Mouse (Mus musculus) forebrain, embryonic 14.5 days (tissue): ENCODE results near the gene Gm281. TPM values are rescaled to one million over a fixed set of nuclear protein-coding genes. Genes with fewer than 3 reads are reported as not detected.

Experiments used
- ATAC-seq: fragments of 200-750 bp; cut with Nextera tagmentation; 2 replicates; pipeline ENCODE4 v1.8.0; 2017; ENCODE audit warnings: mild to moderate bottlenecking, moderate library complexity
- DNase-seq: peaks from one replicate; pipeline ENCODE4 v3.0.0-alpha.2; 2015; ENCODE audit warnings: low spot score
- H3K27ac ChIP-seq: fragments of 300-500 bp; sonication (generic); 2 replicates; pipeline ENCODE4 v1.5.1; 2014; ENCODE audit warnings: low read depth, mild to moderate bottlenecking, control low read depth, low read length, moderate library complexity
- H3K27me3 ChIP-seq: fragments of 300-500 bp; sonication (generic); replicated peaks from 2 replicates; pipeline ENCODE4 v1.6.1; 2014; ENCODE audit warnings: low read length, control low read depth, mixed read lengths; ENCODE audit not compliant: control insufficient read depth, insufficient read depth
- H3K36me3 ChIP-seq: fragments of 300-500 bp; sonication (generic); 2 replicates; pipeline ENCODE4 v1.6.1; 2014; ENCODE audit warnings: low read length, control low read depth; ENCODE audit not compliant: control insufficient read depth, insufficient read depth
- H3K4me1 ChIP-seq: fragments of 300-500 bp; sonication (generic); 2 replicates; pipeline ENCODE4 v1.6.1; 2014; ENCODE audit warnings: antibody characterized with exemption, low read length, control low read depth; ENCODE audit not compliant: control insufficient read depth, insufficient read depth
- H3K4me2 ChIP-seq: fragments of 300-500 bp; sonication (generic); 2 replicates; pipeline ENCODE4 v1.6.1; 2014; ENCODE audit warnings: mild to moderate bottlenecking, control low read depth, low read length
- H3K4me3 ChIP-seq: fragments of 300-500 bp; sonication (generic); 2 replicates; pipeline ENCODE4 v1.5.1; 2014; ENCODE audit warnings: low read depth, low read length, control low read depth
- H3K9ac ChIP-seq: fragments of 300-500 bp; sonication (generic); 2 replicates; pipeline ENCODE4 v1.6.1; 2014; ENCODE audit warnings: mild to moderate bottlenecking, low read length, control low read depth, moderate library complexity
- H3K9me3 ChIP-seq: fragments of 300-500 bp; sonication (generic); replicated peaks from 2 replicates; pipeline ENCODE4 v1.6.1; 2016; ENCODE audit warnings: low read length, control low read depth, mixed read lengths; ENCODE audit not compliant: control insufficient read depth
- WGBS: fragments of 180-500 bp; shearing (Covaris S2); extraction: QIAGEN DNeasy Blood & Tissue Kit; methylation state at CpG from one replicate; pipeline ENCODE4 v1.1.7; 2014; 5-methylcytosine and 5-hydroxymethylcytosine counted together
- polyA plus RNA-seq: library from polyadenylated mRNA; unstranded; fragments of >200 nt; fragmentation: Nextera tagmentation; extraction: Ambion mirVana; gene quantifications from 2 replicates; pipeline ENCODE4 v1.2.1, GENCODE M21; 2014

Gm281 gene
- polyA plus RNA-seq, 1 experiment from 2014 or later, result not detected

DNA sequence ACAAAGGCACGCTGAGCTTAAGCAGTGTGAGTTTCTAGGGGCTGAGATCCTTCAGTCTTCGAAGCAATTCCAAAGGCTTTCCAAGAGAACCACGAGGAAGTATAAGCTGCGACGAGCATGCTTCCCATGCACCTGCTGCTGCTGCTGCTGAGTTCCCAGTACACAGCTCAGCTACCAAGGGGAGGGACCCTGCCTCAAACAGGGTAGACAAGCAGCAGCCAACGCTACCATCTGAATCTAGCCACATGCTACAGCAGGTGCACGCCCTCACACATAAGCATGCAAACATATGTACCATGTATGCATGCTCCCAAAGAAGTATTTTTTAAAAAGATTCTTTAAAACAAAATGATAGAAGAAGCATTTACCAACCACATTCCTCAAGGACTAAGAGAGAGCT is 34.1 kb upstream of the Gm281 start:
- ATAC-seq, result no peak
- peaks cover 55% of the 10 kb centered on the region for H3K36me3 ChIP-seq
- no peaks in the 10 kb centered on the region for H3K4me1 ChIP-seq
- H3K9ac ChIP-seq, result no peak overlapping the region
- no peak overlapping the region for H3K27ac ChIP-seq
- no peak for DNase-seq
- H3K9me3 ChIP-seq, result no peaks in the 10 kb centered on the region
- H3K4me3 ChIP-seq, result no peak overlapping the region
- 87% methylated on average over 7 of the region's 7 CpGs for WGBS
- no peaks in the 10 kb centered on the region for H3K27me3 ChIP-seq
- H3K4me2 ChIP-seq, result no peak overlapping the region

DNA sequence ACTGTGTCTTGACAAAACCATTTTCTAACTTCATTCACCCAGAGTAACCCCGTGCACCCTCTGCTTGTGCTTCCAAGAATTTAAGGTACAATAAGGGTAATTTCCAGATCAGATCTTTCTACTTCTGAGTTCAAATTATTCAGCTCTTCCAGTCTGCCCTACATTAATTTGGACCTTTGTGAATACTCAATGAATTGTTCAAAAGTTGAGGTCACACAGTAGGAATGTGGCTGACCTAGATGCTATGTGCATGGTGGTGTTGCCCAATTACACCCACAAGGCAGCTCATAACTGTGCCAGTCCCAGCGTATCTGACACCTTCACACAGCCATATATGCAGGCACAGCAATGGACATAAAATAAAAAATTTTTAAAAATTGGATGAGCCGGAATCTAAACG is 30.4 kb upstream of the Gm281 start:
- H3K4me1 ChIP-seq, result no peaks in the 10 kb centered on the region
- no peak overlapping the region for H3K4me3 ChIP-seq
- H3K36me3 ChIP-seq, result peaks cover 34% of the 10 kb centered on the region
- ATAC-seq, result no peak
- H3K27me3 ChIP-seq, result no peaks in the 10 kb centered on the region
- no peak overlapping the region for H3K4me2 ChIP-seq
- 90% methylated on average over 4 of the region's 4 CpGs for WGBS
- no peak for DNase-seq
- no peak overlapping the region for H3K27ac ChIP-seq
- H3K9me3 ChIP-seq, result no peaks in the 10 kb centered on the region
- H3K9ac ChIP-seq, result no peak overlapping the region

DNA sequence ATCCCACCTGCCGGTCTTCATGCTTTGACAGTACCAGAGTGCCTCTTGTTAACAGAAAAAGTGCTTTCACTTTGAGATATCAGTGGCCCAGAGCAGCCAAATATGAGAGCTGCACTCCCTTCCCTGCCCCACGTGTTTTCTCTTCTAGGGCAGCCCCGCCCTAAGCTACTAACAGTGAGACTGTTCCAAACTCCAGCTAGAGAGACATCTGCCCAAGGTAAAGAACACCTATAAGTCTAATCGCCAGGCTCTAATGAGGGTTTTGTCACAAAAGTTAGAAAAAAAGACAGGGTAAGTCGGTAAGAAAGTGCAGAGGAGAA is 19.7 kb upstream of the Gm281 start:
- H3K9ac ChIP-seq, result no peak overlapping the region
- no peak overlapping the region for H3K27ac ChIP-seq
- H3K4me3 ChIP-seq, result no peak overlapping the region
- WGBS, result 54% methylated on average over 5 of the region's 5 CpGs
- peaks cover 3% of the 10 kb centered on the region; the same call in 1 of the 2 replicates for H3K4me1 ChIP-seq
- H3K27me3 ChIP-seq, result no peaks in the 10 kb centered on the region
- no peaks in the 10 kb centered on the region for H3K9me3 ChIP-seq
- peak overlapping the region; percentile 50 for H3K4me2 ChIP-seq
- ATAC-seq (no peak), DNase-seq (no peak)
- H3K36me3 ChIP-seq, result no peaks in the 10 kb centered on the region

DNA sequence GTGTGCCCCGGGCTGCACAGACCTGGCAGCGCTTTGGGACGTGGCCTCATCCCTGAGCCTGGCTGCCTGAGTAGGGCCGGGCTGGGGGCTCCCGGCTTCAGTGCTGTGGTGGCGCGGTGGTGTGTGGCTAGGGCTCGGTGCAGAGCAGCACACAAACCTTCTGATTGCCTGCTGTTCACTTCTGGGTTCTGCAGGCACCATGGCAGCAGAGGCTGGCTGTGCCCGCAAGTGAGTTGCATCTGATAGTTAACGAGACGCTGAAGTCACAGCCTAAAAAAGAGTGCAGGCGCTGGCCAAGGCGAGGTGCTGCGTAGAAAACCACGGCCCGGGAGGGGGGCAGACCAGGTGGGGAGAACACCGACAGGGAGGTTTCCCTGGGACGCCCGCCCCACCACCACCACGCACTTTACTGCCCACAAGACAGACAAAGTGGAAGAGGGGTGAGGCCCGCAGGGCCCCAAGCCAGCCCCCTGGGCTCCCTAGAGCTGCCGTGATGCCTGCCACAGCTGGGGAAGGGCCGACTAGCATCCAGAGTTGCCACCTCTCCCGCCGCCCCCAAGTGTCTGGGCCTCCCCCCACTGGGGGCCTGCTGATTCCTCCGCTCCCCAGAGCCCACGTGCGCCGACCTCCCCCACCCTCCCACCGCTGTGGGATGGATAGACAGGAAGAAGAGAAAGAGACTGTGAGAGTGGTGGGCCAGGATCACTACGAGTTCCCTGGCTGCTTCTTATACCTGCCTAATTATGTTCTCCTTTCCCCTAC is 19.2 kb upstream of the Gm281 start:
- no peaks in the 10 kb centered on the region for H3K9me3 ChIP-seq
- H3K27me3 ChIP-seq, result no peaks in the 10 kb centered on the region
- peak overlapping the region; percentile 50 for H3K4me2 ChIP-seq
- DNase-seq, result peak; percentile 30
- ATAC-seq, result peak; percentile 68
- WGBS, result 30% methylated on average over 26 of the region's 31 CpGs
- H3K4me1 ChIP-seq, result peaks cover 3% of the 10 kb centered on the region; the same call in 1 of the 2 replicates
- H3K4me3 ChIP-seq, result peak overlapping the region; percentile 22
- H3K27ac ChIP-seq, result no peak overlapping the region
- H3K9ac ChIP-seq, result peak overlapping the region; percentile 37; the same call in 1 of the 2 replicates
- no peaks in the 10 kb centered on the region for H3K36me3 ChIP-seq

DNA sequence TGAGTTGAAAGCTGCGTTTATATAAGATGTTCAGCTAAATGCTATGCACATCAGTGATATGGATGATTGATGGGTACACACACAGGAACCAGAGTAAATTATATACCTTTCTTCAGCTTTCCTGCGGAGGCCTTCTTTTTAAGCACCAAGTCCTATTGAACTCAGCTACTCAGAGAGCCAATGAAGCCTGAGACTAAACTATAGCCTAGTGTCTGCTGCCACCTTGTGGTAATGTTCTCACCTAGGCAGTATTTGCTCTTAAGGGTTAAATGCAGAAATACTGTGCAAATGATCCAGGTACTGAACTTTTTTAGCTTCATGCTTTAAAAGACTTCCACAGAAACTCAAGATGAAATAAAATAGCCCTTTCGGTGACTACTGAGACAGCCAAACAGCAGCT is 3.4 kb upstream of the Gm281 start:
- 31% methylated on average over 3 of the region's 3 CpGs for WGBS
- no peak overlapping the region for H3K27ac ChIP-seq
- peak; percentile 87 for ATAC-seq
- H3K4me2 ChIP-seq, result no peak overlapping the region
- no peaks in the 10 kb centered on the region for H3K36me3 ChIP-seq
- no peak overlapping the region for H3K4me3 ChIP-seq
- DNase-seq, result peak; percentile 94
- H3K27me3 ChIP-seq, result no peaks in the 10 kb centered on the region
- no peak overlapping the region for H3K9ac ChIP-seq
- H3K9me3 ChIP-seq, result no peaks in the 10 kb centered on the region
- no peaks in the 10 kb centered on the region for H3K4me1 ChIP-seq

DNA sequence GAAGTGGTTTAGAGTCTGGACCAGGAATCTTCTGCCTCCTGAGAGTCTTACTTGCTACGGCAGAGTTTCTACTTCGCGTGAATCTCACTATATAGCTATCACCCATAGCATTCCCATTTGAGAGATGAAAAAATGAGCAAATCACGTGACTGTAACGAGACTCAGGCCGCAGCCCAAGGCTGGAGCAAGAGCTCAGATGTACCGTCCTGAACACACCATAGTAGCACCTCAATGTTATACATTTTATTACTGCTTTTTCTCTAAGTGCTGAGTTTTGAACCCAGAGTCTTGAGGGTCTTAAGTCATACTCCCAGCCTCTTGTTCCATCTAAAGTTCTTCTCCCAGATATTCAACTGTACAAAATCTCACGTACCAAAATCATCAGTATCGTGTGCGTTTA is 2.9 kb upstream of the Gm281 start:
- 87% methylated on average over 10 of the region's 10 CpGs for WGBS
- 0 out of 2 replicates have a peak, but pooled peaks have one; percentile 44 for ATAC-seq
- Histone ChIP-seq H3K36me3 (no peaks in the 10 kb centered on the region), H3K4me2 (no peak overlapping the region), H3K27me3 (no peaks in the 10 kb centered on the region), H3K9me3 (no peaks in the 10 kb centered on the region), H3K9ac (no peak overlapping the region), H3K4me3 (no peak overlapping the region), H3K27ac (no peak overlapping the region), H3K4me1 (no peaks in the 10 kb centered on the region)
- DNase-seq, result no peak

DNA sequence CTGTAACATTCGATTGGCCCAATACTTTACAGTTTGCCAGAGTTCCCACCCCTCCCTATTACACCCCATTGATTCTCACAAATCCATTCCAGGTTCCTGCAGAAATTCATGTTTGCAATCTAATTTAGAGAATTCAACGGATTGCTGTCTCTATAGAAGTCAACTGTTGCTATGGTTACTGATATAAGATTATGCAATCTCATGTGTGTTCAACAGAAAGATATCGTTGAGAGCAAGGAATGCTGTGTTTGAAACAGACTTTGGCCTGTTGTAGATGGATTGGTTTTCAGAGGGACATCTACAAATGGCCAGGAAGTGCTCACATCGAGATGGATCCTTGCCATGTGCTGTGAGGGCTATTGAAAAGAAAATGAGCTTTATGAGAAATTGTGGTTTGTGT is 929 bp upstream of the Gm281 start:
- no peak for ATAC-seq
- H3K4me3 ChIP-seq, result no peak overlapping the region
- no peaks in the 10 kb centered on the region for H3K4me1 ChIP-seq
- no peaks in the 10 kb centered on the region for H3K9me3 ChIP-seq
- H3K4me2 ChIP-seq, result no peak overlapping the region
- no peaks in the 10 kb centered on the region for H3K27me3 ChIP-seq
- 74% methylated on average over 4 of the region's 4 CpGs for WGBS
- no peak overlapping the region for H3K27ac ChIP-seq
- H3K9ac ChIP-seq, result no peak overlapping the region
- no peaks in the 10 kb centered on the region for H3K36me3 ChIP-seq
- DNase-seq, result no peak

DNA sequence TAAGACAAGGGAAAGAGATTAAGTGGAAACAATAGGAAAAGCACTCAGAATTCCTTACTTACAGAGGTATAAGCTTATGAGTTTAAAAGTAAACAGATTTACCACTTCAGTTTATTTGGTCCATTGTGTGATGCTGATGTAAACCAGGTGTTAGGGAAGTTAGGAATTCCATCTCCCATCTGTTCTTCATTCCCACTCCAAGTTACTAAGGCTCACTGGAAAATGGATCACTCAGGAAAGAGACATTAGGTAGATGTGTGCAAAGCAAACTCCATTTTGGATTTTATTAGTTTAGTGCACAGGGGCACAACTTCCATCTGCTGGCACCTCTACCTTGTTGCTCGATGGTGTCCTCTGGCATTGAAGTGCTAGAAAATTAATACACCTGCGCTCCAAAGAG is 4.1 kb downstream of the Gm281 start:
- DNase-seq (no peak), ATAC-seq (no peak)
- Histone ChIP-seq H3K4me2 (no peak overlapping the region), H3K27me3 (no peaks in the 10 kb centered on the region), H3K27ac (no peak overlapping the region), H3K4me1 (no peaks in the 10 kb centered on the region), H3K9ac (no peak overlapping the region), H3K36me3 (no peaks in the 10 kb centered on the region), H3K4me3 (no peak overlapping the region), H3K9me3 (no peaks in the 10 kb centered on the region)
- WGBS, result 92% methylated on average over 2 of the region's 2 CpGs

DNA sequence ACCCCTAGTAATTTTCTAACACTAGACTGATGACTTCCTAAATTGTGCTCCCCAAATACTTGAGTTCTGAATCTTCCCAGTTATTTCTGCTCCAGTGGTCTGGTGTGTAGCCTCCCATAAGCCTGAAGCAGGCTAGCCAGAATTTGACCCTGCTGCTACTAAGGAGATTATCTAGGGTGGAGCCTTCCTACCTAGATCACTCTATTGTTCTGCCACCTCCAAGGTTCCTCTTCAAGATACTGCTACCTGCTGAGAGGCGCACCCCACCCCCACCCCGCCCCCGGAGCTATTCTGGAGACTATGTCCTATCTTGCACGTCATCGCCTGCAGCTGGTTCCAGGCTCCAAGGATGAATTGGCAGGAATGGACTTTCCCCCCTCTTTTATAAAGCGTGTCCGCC is 7.1 kb downstream of the Gm281 start:
- 82% methylated on average over 7 of the region's 7 CpGs for WGBS
- no peak for DNase-seq
- H3K9me3 ChIP-seq, result no peaks in the 10 kb centered on the region

More for the DNA sequence above, 7.1 kb downstream of the Gm281 start:
- Histone ChIP-seq H3K27ac (no peak overlapping the region), H3K9ac (no peak overlapping the region), H3K27me3 (no peaks in the 10 kb centered on the region), H3K4me3 (no peak overlapping the region), H3K4me2 (no peak overlapping the region), H3K36me3 (no peaks in the 10 kb centered on the region), H3K4me1 (no peaks in the 10 kb centered on the region)
- ATAC-seq, result no peak
